Mouse (Mus musculus): ENCODE data around the gene Kit.

- TF ChIP-seq ZNF384 (IDR thresholded peaks at IDR 0.05; ENCODE audit: low read depth, low read length) (no peak), CHD2 (IDR thresholded peaks at IDR 0.05; ENCODE audit: low read depth, low read length) (no peak), ZC3H11A (IDR thresholded peaks at IDR 0.05; ENCODE audit: borderline replicate concordance, low read depth, low read length) (no peak), HCFC1 (IDR thresholded peaks at IDR 0.05; ENCODE audit: borderline replicate concordance, insufficient read depth, low read length) (no peak), MAFK (IDR thresholded peaks at IDR 0.05; ENCODE audit: insufficient read depth, low read depth, low read length) (no peak)
Measured at GRCm38 (mm10) chr5:75626284-75626683, 51.6 kb downstream of the Kit start.
